Comparison of ENCODE assay signal across 14 mouse cellular contexts in genomic region chr4:56160551-56161256, GRCm38 (mm10).
DNase-seq lines count a peak whose midpoint lies in the region; ATAC-seq lines count a peak whose summit lies in the region.
"Had no signal": no experiment of that assay in that cellular context is flagged by ENCODE, and none has a peak within 500 bp of the region (broad histone marks: within the 10 kb centered on the region; RNA-seq: fewer than 3 reads in every experiment).

No protein-coding gene starts in this region.

- H3K27me3 ChIP-seq in neural tube, embryonic 13.5 days: no peaks in the 10 kb centered on the region
- H3K27me3 ChIP-seq in neural tube, embryonic 15.5 days (replicated peaks): no peaks in the 10 kb centered on the region
- no peaks in the 10 kb centered on the region for H3K27me3 ChIP-seq in hindbrain, embryonic 13.5 days
- H3K27me3 ChIP-seq: kidney, embryonic 15.5 days had no signal

- H3K4me2 ChIP-seq in neural tube, embryonic 13.5 days: no peak overlapping the region
- no peak overlapping the region for H3K4me2 ChIP-seq in neural tube, embryonic 15.5 days
- H3K4me2 ChIP-seq in hindbrain, embryonic 13.5 days: no peak overlapping the region
- H3K4me2 ChIP-seq: kidney, embryonic 15.5 days had no signal

- 69% methylated on average over 13 of the region's 13 CpGs for WGBS in neural tube, embryonic 13.5 days
- 64% methylated on average over 13 of the region's 13 CpGs for WGBS in neural tube, embryonic 15.5 days
- 59% methylated on average over 13 of the region's 13 CpGs for WGBS in hindbrain, embryonic 13.5 days

- H3K9me3 ChIP-seq in neural tube, embryonic 13.5 days: 0 out of 2 replicates have a peak, but pooled peaks cover 3% of the 10 kb centered on the region
- H3K9me3 ChIP-seq in neural tube, embryonic 15.5 days (replicated peaks): no peaks in the 10 kb centered on the region
- no peaks in the 10 kb centered on the region for H3K9me3 ChIP-seq in hindbrain, embryonic 13.5 days
- H3K9me3 ChIP-seq: kidney, embryonic 15.5 days had no signal

- H3K9ac ChIP-seq in neural tube, embryonic 13.5 days: no peak overlapping the region
- H3K9ac ChIP-seq in neural tube, embryonic 15.5 days (replicated peaks): no peak overlapping the region
- no peak overlapping the region for H3K9ac ChIP-seq in hindbrain, embryonic 13.5 days
- H3K9ac ChIP-seq: kidney, embryonic 15.5 days; liver, embryonic 14.5 days had no signal

- ATAC-seq in neural tube, embryonic 13.5 days (ENCODE audit: low read depth): peak; percentile 32; the same call in 1 of the 2 replicates
- no peak for ATAC-seq in neural tube, embryonic 15.5 days (ENCODE audit: low FRiP score)
- ATAC-seq in hindbrain, embryonic 13.5 days (ENCODE audit: low FRiP score): peak; percentile 69
- no peak for ATAC-seq in inflammation-experienced regulatory T-cells, adult 6 months

- DNase-seq in cerebellum, postnatal 10 days: peak; percentile 22 to 30
- DNase-seq in cerebellum, adult 8-10 months: no peak
- DNase-seq in retina, postnatal 1 day: peak; percentile 4
- DNase-seq in left cerebral cortex, adult 11 months (ENCODE audit: low spot score): no peak
- DNase-seq: cerebellum, adult 9-11 months; heart, postnatal 36 days; thymus, adult 18-20 months had no signal

- 0 out of 2 replicates have a peak overlapping the region, but pooled peaks have one; percentile 5 for H3K27ac ChIP-seq in neural tube, embryonic 13.5 days (replicated peaks)
- H3K27ac ChIP-seq in neural tube, embryonic 15.5 days (replicated peaks): no peak overlapping the region
- H3K27ac ChIP-seq in hindbrain, embryonic 13.5 days: peak overlapping the region; percentile 49
- H3K27ac ChIP-seq: kidney, embryonic 15.5 days; liver, embryonic 14.5 days had no signal

- H3K4me3 ChIP-seq in neural tube, embryonic 13.5 days: no peak overlapping the region
- H3K4me3 ChIP-seq in neural tube, embryonic 15.5 days (replicated peaks): no peak overlapping the region
- no peak overlapping the region for H3K4me3 ChIP-seq in hindbrain, embryonic 13.5 days
- H3K4me3 ChIP-seq: kidney, embryonic 15.5 days; myocyte had no signal

- no peaks in the 10 kb centered on the region for H3K36me3 ChIP-seq in neural tube, embryonic 13.5 days
- H3K36me3 ChIP-seq in neural tube, embryonic 15.5 days: no peaks in the 10 kb centered on the region
- H3K36me3 ChIP-seq in hindbrain, embryonic 13.5 days: no peaks in the 10 kb centered on the region
- H3K36me3 ChIP-seq: kidney, embryonic 15.5 days had no signal

- H3K4me1 ChIP-seq in neural tube, embryonic 13.5 days (replicated peaks): peaks cover 9% of the 10 kb centered on the region
- H3K4me1 ChIP-seq in neural tube, embryonic 15.5 days: no peaks in the 10 kb centered on the region
- peaks cover 11% of the 10 kb centered on the region for H3K4me1 ChIP-seq in hindbrain, embryonic 13.5 days (replicated peaks)
- H3K4me1 ChIP-seq: kidney, embryonic 15.5 days had no signal

Comparison
In these comparisons a context has a peak if more than half of its experiments do, and no peak if none do; other contexts are left out.
1. DNase-seq: peak in cerebellum, postnatal 10 days (2 of 2) and retina, postnatal 1 day (single experiment); none in cerebellum, adult 8-10 months (single experiment) and left cerebral cortex, adult 11 months (single experiment).
2. ATAC-seq: peak in neural tube, embryonic 13.5 days (single experiment) and hindbrain, embryonic 13.5 days (single experiment); none in neural tube, embryonic 15.5 days (single experiment) and inflammation-experienced regulatory T-cells, adult 6 months (single experiment).